Mouse (Mus musculus) layer of hippocampus, postnatal 14 days (tissue): ENCODE measurements around the gene Prmt8. TPM values are rescaled to one million over a fixed set of nuclear protein-coding genes. Genes with fewer than 3 reads are reported as not detected.

Source experiments
- DNase-seq, 2 experiments: peaks; one replicate each; pipeline ENCODE4 v3.0.0; 2021 to 2022; ENCODE audit warnings: low spot score in 2 of 2, mixed read lengths in 1 of 2
- total RNA-seq, 2 experiments: library from RNA; stranded (reverse); gene quantifications; 2 replicates each; pipeline ENCODE4 v1.2.3; 2021

Prmt8 gene
- total RNA-seq, 2 experiments from 2014 or later, result 85.2 to 90.9 TPM

DNA sequence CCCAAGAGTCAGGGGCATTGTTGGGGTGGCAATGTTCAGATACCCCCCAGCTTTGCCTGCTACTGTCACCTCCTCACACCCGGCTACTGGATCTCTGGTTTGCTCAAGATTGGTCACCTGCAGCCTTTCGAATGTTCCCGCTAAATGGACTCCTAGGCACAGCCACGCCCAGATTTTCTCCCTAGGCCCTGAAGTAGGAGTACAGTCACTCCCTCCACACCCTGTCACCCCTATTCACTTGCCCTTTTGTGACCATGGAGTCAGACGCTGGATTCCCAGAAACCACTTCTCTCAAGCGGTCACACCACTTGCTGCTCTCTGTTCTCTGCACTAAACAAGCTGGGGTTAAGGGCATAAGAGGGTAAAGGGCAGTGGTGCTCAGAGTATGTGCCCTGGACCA lies 28.1 kb downstream of the Prmt8 start:
- no peak for DNase-seq

DNA sequence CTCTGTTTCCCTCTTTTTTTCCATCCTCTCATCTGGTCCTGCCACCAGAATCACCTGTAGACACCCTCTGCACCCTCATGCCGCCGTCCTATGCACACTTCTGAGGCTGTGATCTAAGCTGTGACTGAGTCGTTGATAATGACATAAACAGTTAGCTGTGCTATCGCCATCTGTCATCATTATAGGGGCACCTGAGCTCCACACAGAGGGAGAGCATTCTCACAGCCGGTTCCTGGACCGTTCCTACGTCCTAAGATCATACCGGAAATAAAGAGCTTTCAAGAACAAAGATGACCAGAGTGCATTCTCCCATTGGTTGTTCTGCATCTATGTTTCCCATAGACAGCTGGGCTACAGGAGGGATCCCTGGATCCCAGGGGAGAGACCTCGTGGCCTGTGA lies 28.6 kb downstream of the Prmt8 start:
- no peak for DNase-seq

DNA sequence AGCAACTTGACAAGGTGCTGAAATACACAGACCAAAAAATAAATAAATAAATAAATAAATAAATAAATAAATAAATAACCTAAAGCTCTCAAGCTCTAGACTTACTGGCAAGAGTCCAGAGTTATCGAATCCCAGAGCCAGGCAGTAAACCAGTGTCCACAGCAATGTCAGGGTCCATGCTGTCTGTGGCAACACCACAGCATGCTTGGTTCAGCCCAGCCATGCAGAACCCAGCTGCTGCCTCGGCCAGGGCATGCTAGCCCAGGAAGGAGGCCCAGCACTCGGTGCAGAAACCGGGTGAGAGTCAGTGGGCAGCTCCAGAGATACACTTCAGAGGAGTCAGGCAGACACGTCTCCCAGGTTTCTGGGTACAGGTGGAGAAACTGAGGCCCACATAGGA lies 29.4 kb downstream of the Prmt8 start:
- no peak for DNase-seq

DNA sequence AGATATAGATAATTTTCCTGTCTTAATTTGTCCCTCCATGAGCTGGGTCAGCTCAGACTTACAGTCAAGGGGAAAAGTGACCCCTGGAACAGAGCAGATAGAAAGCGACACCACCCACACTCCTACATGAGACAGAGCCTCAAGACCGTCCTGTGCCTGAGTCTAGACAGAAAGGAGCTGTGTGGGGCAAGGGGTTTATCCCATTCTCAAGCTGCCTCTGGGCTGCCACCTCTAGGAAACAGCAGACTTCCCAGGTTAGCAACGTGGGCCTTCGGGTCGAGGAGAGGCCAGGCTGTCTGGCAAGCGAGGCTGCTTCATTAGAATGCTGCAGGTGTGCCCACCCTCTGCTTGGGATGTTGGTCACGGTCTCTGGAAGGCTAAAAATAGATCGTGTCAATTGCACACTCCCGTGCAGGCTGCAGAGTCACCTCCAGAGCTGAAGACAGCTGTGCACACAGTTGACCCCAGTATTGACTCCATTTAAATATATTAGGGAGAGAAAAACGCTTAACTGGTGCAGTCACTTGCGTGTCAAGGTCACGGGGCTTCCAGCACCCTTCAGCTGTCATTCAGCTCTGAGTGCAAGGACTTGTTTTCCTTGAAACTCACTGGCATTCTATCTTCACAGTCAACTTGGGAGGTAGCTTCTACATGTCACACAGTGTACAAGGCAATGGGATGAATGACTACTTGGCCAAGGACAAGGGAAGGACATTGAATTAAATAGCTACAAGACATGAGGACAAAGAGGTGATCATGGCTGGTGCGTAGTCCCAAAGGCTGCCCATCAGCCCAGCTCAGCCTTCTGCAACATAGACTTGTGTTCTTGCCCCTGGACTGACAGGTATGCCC lies 33.9 kb downstream of the Prmt8 start:
- DNase-seq, result no peak

DNA sequence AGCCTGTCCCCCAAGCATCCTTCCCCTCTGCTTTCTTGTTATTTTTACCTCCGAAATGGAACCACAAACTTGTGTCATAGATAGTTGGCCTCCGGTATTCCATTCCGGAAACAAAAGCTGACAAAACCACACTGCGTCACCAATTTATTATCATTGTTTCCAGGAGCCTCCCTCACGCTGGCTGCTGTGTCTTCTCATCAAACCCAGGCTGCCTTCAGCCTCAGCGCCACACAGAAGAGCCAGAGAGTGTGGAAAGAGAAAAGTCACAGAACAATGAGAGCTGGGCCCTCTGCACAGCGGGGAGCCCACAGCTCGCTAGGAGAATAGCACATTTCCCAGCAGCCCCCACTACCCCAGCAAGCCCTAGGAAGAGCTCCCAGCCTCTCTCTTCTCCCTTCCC lies 46.1 kb downstream of the Prmt8 start:
- DNase-seq, result no peak

DNA sequence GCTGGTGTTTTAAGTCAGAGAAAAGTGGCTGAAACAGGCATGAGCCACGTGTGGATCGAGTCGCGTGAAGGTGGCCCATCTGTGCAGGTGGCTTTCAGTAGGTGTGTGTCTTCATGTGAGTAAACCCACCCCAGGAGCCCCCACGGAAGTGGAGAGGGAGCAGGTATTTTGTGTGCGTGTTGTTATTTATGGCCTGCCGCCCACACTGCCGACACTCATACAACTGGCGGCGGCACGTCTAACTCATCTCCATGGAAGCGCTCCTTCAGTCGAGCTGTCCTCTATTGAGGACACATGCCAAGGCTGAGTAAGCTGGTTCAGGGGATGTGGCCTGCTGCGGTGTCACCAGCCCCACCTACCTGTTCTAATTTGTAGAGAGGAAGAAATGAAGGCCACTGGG lies 49.4 kb downstream of the Prmt8 start:
- DNase-seq, result peak in 1 of 2 experiments; percentile 20

DNA sequence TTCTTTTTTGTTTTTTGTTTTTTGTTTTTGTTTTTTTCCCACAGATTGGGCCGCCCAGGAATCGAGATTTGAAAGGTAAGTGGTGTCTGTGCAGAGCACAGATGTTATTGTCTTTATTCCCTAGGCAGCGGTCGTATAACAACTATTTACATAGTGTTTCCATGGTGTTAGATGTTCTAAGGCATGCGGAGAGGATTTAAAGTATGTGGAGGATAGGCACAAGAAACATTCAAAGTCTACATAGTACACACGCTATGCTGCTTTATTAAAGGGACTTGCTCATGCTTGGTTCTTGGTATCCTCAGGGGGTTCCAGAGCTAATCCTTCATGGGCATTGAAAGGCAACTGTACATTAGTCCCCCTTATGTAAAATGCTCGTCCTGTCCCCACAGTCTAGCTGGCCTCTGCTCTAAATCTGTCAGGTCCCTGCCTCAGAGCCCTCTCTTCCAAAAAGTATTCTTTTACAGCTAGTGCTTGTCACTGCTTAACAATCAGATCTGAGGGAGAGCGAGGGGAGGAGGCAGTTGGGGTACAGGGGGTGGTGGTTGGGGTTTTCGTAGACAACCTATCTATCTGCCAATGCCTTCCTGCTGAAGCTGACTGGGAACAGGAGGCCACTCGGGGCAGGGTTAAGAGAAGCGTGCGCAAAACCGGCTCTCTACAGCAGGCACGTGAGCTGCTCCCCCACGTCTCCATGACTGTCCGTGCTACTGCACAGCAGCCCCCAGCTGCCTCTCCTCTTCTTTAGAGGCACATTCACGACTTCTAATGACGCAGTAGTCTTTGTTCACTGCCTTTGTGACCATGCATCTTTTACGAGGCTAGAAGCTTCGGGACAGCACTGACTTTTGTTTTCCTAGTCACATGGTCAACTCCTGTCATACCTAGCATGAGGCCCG lies 51.8 kb downstream of the Prmt8 start:
- no peak for DNase-seq

DNA sequence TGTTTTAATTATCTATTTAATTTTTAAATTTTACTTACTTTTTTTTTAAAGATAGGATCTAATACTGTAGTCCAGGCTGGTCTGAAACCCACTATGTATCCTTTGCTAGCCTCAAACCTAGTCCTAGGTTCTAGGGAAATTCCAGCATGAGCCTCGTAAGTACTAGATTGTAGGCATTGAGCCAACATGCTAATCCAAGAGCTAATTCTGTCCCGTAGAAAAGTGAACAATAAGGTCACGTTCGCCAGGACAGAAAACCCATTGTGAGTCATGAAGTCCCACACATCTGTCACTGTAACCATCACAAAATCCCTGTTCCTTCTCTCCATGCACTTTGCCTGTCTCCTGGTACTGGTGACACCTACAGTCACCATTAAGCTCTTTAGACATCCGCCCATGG lies 53.8 kb downstream of the Prmt8 start:
- DNase-seq, result no peak

DNA sequence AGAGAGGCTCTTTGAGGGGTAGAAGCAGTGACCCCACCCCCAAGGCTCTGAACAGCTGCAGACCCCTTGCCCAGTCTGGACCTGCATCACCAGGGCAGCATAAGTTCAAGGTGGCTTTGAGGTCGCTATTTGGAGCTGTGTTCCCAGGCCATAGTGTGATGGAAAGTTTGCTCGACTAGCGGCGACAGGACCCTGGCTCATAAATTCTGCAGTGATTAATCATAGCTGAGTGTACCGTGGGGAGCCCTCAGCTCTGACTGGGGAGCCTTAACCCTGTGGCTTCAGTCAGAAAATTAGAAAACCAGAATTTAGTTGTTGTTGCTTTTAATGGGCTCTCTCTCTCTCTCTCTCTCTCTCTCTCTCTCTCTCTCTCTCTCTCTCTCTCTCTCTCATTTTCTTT lies 54.4 kb downstream of the Prmt8 start:
- no peak for DNase-seq

DNA sequence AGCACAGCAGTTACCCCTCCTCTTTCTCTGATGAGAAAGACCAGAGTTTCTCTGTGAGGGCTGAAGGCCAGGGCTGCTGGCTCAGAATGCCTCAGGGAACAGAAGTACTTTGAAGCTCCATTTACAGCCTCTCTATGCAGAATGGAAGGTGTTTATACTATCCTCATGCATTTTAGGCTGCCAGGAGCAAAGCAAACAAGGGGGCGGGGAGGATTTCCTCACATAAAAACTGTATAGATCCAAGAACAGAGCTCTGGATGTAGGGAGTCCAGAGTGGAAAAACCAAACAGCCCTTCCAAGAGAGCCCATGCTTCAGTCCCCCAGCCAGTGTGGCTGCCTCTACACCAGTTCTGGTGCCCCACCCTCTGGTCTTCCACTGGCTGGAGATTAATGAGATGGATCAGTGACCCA lies 61.0 kb downstream of the Prmt8 start:
- no peak for DNase-seq

DNA sequence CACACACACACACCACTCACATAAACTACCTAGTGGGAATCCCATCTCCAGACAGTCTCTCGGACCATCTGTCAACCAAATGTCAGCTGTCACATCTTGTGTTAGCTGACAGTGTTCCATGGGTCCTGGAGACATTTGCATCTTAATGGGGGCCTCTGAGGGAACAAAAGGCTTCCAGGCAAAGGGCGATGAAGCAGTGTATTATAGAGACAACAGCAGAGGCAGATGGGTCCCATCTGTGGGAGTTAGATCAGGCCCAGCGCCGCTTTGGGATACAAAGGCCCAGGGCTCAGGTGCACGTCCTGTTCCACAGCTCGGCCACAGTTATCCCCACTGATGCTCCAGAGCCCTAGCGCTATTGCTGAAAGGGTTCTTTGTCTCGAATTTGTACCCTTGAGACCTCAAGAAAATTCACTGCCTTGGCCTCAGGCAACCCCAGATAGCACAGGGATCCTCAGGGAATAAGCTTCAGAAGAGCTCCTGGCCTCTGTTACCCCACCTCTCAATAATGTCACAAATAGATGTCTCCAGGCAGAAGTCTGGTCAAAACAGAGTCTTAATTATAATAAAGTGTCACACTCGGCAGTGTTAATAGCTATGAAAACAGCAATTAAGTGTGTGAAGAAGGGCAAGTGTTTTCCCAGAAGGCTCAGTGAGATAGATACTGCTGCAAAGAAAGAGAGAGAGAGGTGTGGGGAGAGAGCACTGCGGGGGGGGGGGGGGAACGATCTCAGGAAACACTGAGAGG lies 68.1 kb downstream of the Prmt8 start:
- peak in 1 of 2 experiments; percentile 43 for DNase-seq

DNA sequence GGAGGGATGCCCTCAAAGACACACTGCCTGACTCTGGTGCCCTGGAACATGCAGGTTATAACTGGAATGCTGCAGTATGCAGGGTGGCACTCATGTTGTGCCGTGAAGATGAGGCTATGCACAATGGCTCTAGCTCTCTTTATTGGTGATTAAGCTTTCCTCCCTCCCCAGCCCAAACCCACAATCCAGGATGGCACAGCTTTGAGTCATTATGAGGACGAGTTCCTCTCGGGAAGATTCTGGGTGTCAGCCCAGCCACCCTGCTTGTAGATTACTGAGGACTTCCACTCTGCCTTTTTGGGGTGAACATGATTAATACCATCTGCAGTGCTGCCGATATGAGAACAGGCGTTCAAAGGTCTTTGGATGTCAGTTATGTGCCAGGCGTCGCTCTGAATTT lies 75.6 kb downstream of the Prmt8 start:
- DNase-seq, result no peak

DNA sequence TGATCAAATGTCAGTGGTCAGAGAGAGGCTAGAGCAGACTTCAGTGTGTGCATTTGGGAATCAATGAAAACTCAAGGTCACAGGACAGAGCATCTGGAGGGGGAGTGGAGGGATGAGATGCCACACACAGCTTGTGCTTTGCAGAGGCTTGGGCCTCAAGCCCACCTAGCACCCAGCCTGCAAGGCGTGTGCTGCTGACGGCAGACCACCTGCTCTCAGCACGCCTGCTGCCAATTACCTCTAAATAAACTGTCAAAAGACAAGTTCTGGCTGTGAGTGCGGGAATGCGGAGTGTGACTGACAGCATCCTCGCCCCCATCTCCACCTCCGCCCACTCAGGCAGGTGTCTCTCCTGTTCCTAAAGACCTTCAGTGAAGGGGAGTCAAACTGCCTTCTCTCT lies 77.0 kb downstream of the Prmt8 start:
- DNase-seq, result peak in 1 of 2 experiments; percentile 63

DNA sequence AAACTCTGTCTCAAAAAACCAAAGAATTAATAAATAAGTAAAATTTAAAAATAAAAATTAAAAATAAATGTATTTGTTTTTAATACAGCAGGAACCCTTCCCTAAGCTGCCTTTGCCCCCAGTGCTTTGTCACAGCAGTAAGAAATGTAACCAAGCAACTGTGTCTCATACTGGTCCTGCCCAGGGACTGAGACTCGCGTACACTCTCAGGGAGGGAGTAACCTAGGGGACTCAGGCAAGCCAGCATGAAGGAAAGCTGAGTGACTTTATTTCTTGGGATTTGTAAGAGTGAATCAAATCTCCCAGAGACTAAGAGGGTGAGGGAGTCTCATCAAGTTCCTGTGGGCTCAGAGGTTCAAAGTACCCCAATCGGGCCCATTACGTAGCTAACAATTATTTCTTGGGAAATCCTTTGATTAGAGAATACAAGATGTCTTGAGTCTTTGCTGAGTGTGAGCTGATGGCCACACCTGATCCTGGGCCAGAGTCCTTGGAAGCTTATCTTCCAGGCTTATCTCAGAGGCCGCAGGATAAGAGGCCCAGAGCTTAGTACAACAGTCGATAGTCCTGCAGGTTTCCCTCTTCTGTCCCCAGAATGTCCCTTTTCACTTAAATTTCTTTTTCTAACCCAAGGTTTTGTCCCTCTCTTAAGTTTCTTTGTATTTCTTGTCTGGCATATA lies 82.0 kb downstream of the Prmt8 start:
- no peak for DNase-seq

DNA sequence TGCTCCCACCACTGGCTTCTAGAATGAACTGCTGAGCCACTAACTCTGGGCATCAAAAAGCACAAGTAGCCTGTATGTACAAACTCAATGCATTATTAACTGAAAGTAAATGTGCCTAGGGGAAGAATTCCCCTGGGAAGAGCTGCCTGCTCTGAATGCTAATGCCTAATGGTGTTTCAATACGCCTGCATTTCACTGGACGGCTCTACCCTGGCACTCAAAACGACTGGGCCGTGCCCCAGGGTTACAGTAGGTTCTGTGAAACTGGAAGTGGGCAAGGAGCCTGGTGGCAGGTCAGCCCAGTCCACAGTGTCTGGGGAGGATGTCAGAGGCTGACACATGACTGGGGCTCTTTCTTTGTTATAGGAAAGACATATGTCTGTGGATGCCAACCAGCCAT lies 84.3 kb downstream of the Prmt8 start:
- no peak for DNase-seq

DNA sequence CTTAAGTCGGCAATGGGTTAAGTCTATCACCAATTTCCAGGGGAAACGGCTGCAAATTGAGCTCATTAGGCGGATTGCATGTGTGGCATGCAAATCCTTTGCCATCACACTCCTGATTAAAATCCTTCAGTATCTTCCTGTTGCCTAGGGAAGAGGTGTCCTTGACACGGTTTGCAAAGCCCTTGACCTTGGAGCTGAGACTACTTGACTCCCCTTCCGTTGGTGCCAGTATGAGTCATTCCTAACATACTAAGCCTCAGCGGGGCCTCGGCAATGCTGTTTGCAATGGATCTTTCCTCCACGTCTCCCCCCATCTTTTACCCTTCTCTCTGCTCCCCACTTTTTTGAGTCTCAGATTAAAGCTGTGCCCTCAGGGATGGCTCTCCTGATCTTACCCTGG lies 85.7 kb downstream of the Prmt8 start:
- no peak for DNase-seq

DNA sequence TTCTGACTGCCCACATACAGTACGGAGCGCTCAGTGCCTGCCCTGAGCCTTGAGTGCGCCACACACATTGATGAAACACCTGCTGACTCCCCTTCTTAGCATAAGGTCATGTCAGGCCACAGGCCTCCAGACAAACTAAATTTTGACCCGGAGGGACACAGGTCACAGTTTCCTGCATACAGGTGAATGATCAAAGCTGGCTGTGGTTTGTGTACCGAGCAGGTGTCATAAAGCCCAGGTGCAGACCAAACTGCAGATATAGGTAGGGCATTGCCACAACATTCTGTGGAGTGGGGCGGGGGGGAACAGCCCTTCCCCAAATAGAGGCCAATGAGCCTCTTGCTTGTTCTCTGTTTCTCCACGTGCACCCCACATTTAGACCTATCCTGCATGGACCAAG lies 88.5 kb downstream of the Prmt8 start:
- DNase-seq, result no peak

DNA sequence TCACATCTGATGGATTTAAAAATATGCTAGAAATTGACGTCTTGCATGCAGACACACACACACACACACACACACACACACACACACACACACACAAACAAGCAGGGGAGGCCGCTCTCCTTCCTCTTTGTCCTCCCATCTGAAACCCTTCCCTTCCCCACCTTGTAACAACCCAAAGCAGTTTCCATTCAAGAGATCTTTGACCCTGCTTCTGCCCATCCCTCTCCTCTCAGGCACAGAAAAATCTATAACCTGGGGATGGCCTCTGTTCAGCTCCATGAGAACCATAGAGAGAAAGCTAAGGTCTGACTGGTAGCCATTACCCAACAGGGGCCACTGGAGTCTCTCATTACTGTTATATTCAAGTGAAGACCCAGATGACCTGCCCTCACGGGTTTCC lies 90.3 kb downstream of the Prmt8 start:
- no peak for DNase-seq

DNA sequence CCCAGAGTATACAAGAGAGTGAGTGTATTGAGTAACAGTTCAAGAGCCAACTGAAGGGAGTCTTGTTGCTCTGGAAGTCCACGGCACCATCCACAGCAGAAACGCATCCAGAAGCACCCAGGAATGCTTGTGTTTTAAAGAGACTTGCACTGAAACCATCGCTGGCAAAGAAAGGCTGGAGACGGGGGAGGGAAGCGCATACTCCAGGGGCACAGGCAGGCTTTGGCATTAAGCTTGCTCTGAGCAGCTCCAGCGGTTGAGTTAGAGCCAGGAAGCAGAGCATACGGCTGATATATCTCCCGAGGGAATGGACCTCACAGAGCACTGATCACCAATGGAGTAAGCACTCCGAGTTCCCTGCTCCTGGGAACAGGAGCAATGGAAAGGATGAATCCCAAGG lies 91.0 kb downstream of the Prmt8 start:
- no peak for DNase-seq

DNA sequence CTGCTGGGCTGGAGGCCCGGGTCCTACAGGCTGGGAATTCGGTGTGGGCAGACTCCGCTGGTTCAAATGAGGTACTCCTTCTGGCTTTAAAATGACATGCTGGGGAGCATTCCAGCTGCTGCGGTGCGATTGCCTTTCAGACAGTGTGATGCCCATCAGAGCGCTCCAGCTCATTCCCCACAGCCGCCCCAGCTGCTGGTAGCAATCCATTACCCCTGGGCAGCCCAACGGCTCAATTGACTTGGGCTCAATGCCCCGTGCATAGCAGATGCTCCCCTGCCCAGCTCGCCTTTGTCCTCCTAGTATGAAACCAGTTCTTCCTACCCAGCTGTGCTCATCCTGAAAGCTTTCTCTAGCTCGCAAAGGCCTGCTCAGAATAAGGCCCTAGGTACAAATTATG lies 92.4 kb downstream of the Prmt8 start:
- DNase-seq, result no peak

DNA sequence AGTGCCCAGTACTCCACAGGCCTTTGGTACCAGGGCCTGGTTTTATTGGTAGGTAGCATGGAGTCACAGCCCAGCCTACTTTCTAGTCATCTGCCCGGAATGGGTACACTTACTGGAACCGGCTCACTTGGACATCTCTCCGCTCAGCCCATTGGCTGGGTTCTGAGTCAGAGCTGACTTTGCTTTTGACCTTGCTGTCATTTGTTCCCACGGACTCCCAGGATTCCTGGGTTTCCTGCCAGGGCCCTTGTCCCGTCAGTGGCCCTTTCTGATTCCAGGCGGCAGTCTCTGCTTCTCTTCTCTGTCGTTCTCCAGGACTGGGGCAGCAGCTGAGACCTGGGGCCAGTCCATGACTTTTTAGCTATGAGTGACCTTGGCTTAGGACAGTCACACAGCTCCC lies 97.2 kb downstream of the Prmt8 start:
- no peak for DNase-seq
